Comparison of ENCODE assay signal across 9 mouse cellular contexts in genomic region chr8:122331134-122331523, GRCm38 (mm10). TPM values are rescaled to one million over a fixed set of nuclear protein-coding genes. Genes with fewer than 3 reads are reported as not detected.
A peak's percentile ranks its signal among the peaks of the same experiment; 100 is the strongest.
DNase-seq lines count a peak whose midpoint lies in the region; ATAC-seq and TF ChIP-seq lines count a peak whose summit lies in the region.
"Had no signal": no experiment of that assay in that cellular context is flagged by ENCODE, and none has a peak within 500 bp of the region (broad histone marks: within the 10 kb centered on the region; RNA-seq: fewer than 3 reads in every experiment).

No protein-coding gene starts in this region.

- DNase-seq in gastrocnemius, postnatal 25 days, result peak; percentile 66
- DNase-seq in liver, postnatal 0 days, result no peak
- no peak for DNase-seq in frontal cortex, postnatal 14 days (ENCODE audit: low spot score in 2 of 2)
- DNase-seq in ovary, adult 18-20 months (ENCODE audit: low spot score), result no peak
- no peak for DNase-seq in testis, postnatal 10 days (ENCODE audit: low spot score)

- TF ChIP-seq CTCF in intestine, postnatal 0 days (IDR thresholded peaks at IDR 0.05; ENCODE audit: low read depth), result 0 out of 2 replicates have a peak, but pooled peaks have one; percentile 3
- TF ChIP-seq CTCF in liver, postnatal 0 days (IDR thresholded peaks at IDR 0.05; ENCODE audit: low read depth), result no peak

- 0 out of 2 replicates have a peak overlapping the region, but pooled peaks have one; percentile 27 for H3K9ac ChIP-seq in forebrain, embryonic 13.5 days
- no peak overlapping the region for H3K9ac ChIP-seq in forebrain, embryonic 16.5 days (replicated peaks; ENCODE audit: low read depth, low read length)
- no peak overlapping the region for H3K9ac ChIP-seq in intestine, postnatal 0 days (ENCODE audit: low read depth, low read length)
- 0 out of 2 replicates have a peak overlapping the region, but pooled peaks have one; percentile 30 for H3K9ac ChIP-seq in liver, postnatal 0 days (replicated peaks)

- WGBS in forebrain, embryonic 13.5 days, result 68% methylated on average over 3 of the region's 3 CpGs
- 86% methylated on average over 3 of the region's 3 CpGs for WGBS in forebrain, embryonic 16.5 days
- 44% methylated on average over 3 of the region's 3 CpGs for WGBS in intestine, postnatal 0 days
- WGBS in liver, postnatal 0 days (ENCODE audit: insufficient replicate concordance), result 49% methylated on average over 3 of the region's 3 CpGs

- H3K27ac ChIP-seq in forebrain, embryonic 13.5 days, result no peak overlapping the region
- H3K27ac ChIP-seq in forebrain, embryonic 16.5 days (ENCODE audit: low read length), result no peak overlapping the region
- H3K27ac ChIP-seq in intestine, postnatal 0 days (ENCODE audit: low read depth, low read length), result peak overlapping the region; percentile 72
- H3K27ac ChIP-seq in liver, postnatal 0 days (ENCODE audit: low read depth), result peak overlapping the region; percentile 58

- H3K4me2 ChIP-seq in forebrain, embryonic 13.5 days, result no peak overlapping the region
- no peak overlapping the region for H3K4me2 ChIP-seq in forebrain, embryonic 16.5 days (ENCODE audit: low read length)
- H3K4me2 ChIP-seq in intestine, postnatal 0 days (replicated peaks; ENCODE audit: low read depth), result no peak overlapping the region
- H3K4me2 ChIP-seq in liver, postnatal 0 days (ENCODE audit: low read depth, low read length), result 0 out of 2 replicates have a peak overlapping the region, but pooled peaks have one; percentile 8

- H3K9me3 ChIP-seq in forebrain, embryonic 13.5 days (replicated peaks), result no peaks in the 10 kb centered on the region
- H3K9me3 ChIP-seq in forebrain, embryonic 16.5 days (ENCODE audit: control insufficient read depth, low read length), result no peaks in the 10 kb centered on the region
- no peaks in the 10 kb centered on the region for H3K9me3 ChIP-seq in intestine, postnatal 0 days (ENCODE audit: control insufficient read depth)
- 0 out of 2 replicates have a peak, but pooled peaks cover 3% of the 10 kb centered on the region for H3K9me3 ChIP-seq in liver, postnatal 0 days (ENCODE audit: low read length)

- H3K27me3 ChIP-seq in forebrain, embryonic 13.5 days, result peaks cover 27% of the 10 kb centered on the region
- H3K27me3 ChIP-seq in forebrain, embryonic 16.5 days (replicated peaks; ENCODE audit: control insufficient read depth, insufficient read depth, low read length), result peaks cover 19% of the 10 kb centered on the region
- no peaks in the 10 kb centered on the region for H3K27me3 ChIP-seq in intestine, postnatal 0 days (replicated peaks; ENCODE audit: control insufficient read depth, insufficient read depth, low read length)
- no peaks in the 10 kb centered on the region for H3K27me3 ChIP-seq in liver, postnatal 0 days (ENCODE audit: insufficient read depth, low read length)

- H3K4me3 ChIP-seq in forebrain, embryonic 13.5 days, result no peak overlapping the region
- H3K4me3 ChIP-seq in forebrain, embryonic 16.5 days (replicated peaks; ENCODE audit: low read length), result no peak overlapping the region
- H3K4me3 ChIP-seq in intestine, postnatal 0 days (ENCODE audit: low read depth, low read length), result no peak overlapping the region
- no peak overlapping the region for H3K4me3 ChIP-seq in liver, postnatal 0 days (ENCODE audit: low read depth, low read length)
- H3K4me3 ChIP-seq: myocyte had no signal

- H3K36me3 ChIP-seq in forebrain, embryonic 13.5 days (ENCODE audit: poor library complexity, severe bottlenecking), result no peaks in the 10 kb centered on the region
- H3K36me3 ChIP-seq in forebrain, embryonic 16.5 days (ENCODE audit: control insufficient read depth, insufficient read depth), result no peaks in the 10 kb centered on the region
- H3K36me3 ChIP-seq in intestine, postnatal 0 days (ENCODE audit: control insufficient read depth, insufficient read depth), result peaks cover 43% of the 10 kb centered on the region
- peaks cover 69% of the 10 kb centered on the region for H3K36me3 ChIP-seq in liver, postnatal 0 days (replicated peaks; ENCODE audit: insufficient read depth, low read length)

- peaks cover 14% of the 10 kb centered on the region for H3K4me1 ChIP-seq in forebrain, embryonic 13.5 days
- H3K4me1 ChIP-seq in forebrain, embryonic 16.5 days (replicated peaks; ENCODE audit: control insufficient read depth, insufficient read depth, low read length), result peaks cover 10% of the 10 kb centered on the region
- H3K4me1 ChIP-seq in intestine, postnatal 0 days (replicated peaks; ENCODE audit: control insufficient read depth, insufficient read depth, low read length), result no peaks in the 10 kb centered on the region
- peaks cover 42% of the 10 kb centered on the region for H3K4me1 ChIP-seq in liver, postnatal 0 days (ENCODE audit: insufficient read depth)

- no peak for TF ChIP-seq EP300 in liver, postnatal 0 days (IDR thresholded peaks at IDR 0.05; ENCODE audit: low read depth)

- ATAC-seq in forebrain, embryonic 13.5 days, result no peak
- ATAC-seq in forebrain, embryonic 16.5 days, result no peak
- no peak for ATAC-seq in intestine, postnatal 0 days
- ATAC-seq in liver, postnatal 0 days, result peak; percentile 3; the same call in 1 of the 2 replicates

RNA-seq across cellular contexts. Expression of gene Trhr2, which starts 29.4 kb away (rescaled TPM):
- not detected in 2 replicates for polyA plus RNA-seq in forebrain, embryonic 13.5 days (2015; fragmentation: Nextera tagmentation; extraction: Ambion mirVana)
- not detected in 2 replicates for polyA plus RNA-seq in forebrain, embryonic 16.5 days (2015; fragmentation: Nextera tagmentation; extraction: Ambion mirVana)
- total RNA-seq in gastrocnemius, postnatal 25 days (2021), result not detected
- polyA plus RNA-seq in intestine, postnatal 0 days (2015; fragmentation: Nextera tagmentation; extraction: Ambion mirVana), result not detected in 2 replicates
- not detected in 2 replicates for polyA plus RNA-seq in liver, postnatal 0 days (2015; fragmentation: Nextera tagmentation; extraction: Ambion mirVana)
- polyA plus RNA-seq: myocyte had no signal

RNA-seq across cellular contexts. Expression of gene Zc3h18, which starts 45.3 kb away (rescaled TPM):
- polyA plus RNA-seq in forebrain, embryonic 13.5 days (2015; fragmentation: Nextera tagmentation; extraction: Ambion mirVana), result 47.4 and 52.2 TPM in 2 replicates
- 44.7 and 47.5 TPM in 2 replicates for polyA plus RNA-seq in forebrain, embryonic 16.5 days (2015; fragmentation: Nextera tagmentation; extraction: Ambion mirVana)
- 10 to 100 TPM; 18.1 to 21.0 TPM for total RNA-seq in gastrocnemius, postnatal 25 days (2021)
- polyA plus RNA-seq in intestine, postnatal 0 days (2015; fragmentation: Nextera tagmentation; extraction: Ambion mirVana), result 24.0 and 26.1 TPM in 2 replicates
- polyA plus RNA-seq in liver, postnatal 0 days (2015; fragmentation: Nextera tagmentation; extraction: Ambion mirVana), result 12.8 and 15.6 TPM in 2 replicates

RNA-seq across cellular contexts. Expression of gene Zfpm1, which starts 49.2 kb away (rescaled TPM):
- 0.48 and 0.49 TPM in 2 replicates for polyA plus RNA-seq in forebrain, embryonic 13.5 days (2015; fragmentation: Nextera tagmentation; extraction: Ambion mirVana)
- 0.41 and 0.65 TPM in 2 replicates for polyA plus RNA-seq in forebrain, embryonic 16.5 days (2015; fragmentation: Nextera tagmentation; extraction: Ambion mirVana)
- 1 to 10 TPM; 8.5 to 8.8 TPM for total RNA-seq in gastrocnemius, postnatal 25 days (2021)
- 7.7 and 9.8 TPM in 2 replicates for polyA plus RNA-seq in intestine, postnatal 0 days (2015; fragmentation: Nextera tagmentation; extraction: Ambion mirVana)
- polyA plus RNA-seq in liver, postnatal 0 days (2015; fragmentation: Nextera tagmentation; extraction: Ambion mirVana), result 5.7 and 6.9 TPM in 2 replicates

Comparison
In these comparisons a context has a peak if more than half of its experiments do, and no peak if none do; other contexts are left out.
1. H3K9ac ChIP-seq: peak in forebrain, embryonic 13.5 days (single experiment) and liver, postnatal 0 days (single experiment); none in forebrain, embryonic 16.5 days (single experiment) and intestine, postnatal 0 days (single experiment).
2. H3K27ac ChIP-seq: peak in intestine, postnatal 0 days (single experiment) and liver, postnatal 0 days (single experiment); none in forebrain, embryonic 13.5 days (single experiment) and forebrain, embryonic 16.5 days (single experiment).